Mouse (Mus musculus) midbrain, embryonic 14.5 days (tissue): ENCODE data around the gene Icosl. TPM values are rescaled to one million over a fixed set of nuclear protein-coding genes. Genes with fewer than 3 reads are reported as not detected.

Experiments
- polyA plus RNA-seq: library from polyadenylated mRNA; unstranded; fragments of >200 nt; fragmentation: Nextera tagmentation; extraction: Ambion mirVana; gene quantifications from 2 replicates; pipeline ENCODE4 v1.2.1, GENCODE M21; 2014

The Icosl gene
- polyA plus RNA-seq, 1 experiment from 2014 or later, result 0.71 TPM

Other genes starting within 250 kb of the Icosl start
- gene Krtap10-4, start 242.2 kb upstream of the Icosl start, polyA plus RNA-seq, result not detected in 2 replicates
- not detected in 2 replicates for gene Krtap10-10, start 233.4 kb upstream of the Icosl start, polyA plus RNA-seq
- gene Gm36176, start 222.5 kb upstream of the Icosl start, polyA plus RNA-seq, result not detected in 2 replicates
- gene Gm10318, start 216.4 kb upstream of the Icosl start, polyA plus RNA-seq, result not detected in 2 replicates
- not detected in 2 replicates for gene Gm3285, start 207.3 kb upstream of the Icosl start, polyA plus RNA-seq
- gene Lrrc3, start 166.8 kb upstream of the Icosl start, polyA plus RNA-seq, result 14.3 and 15.7 TPM in 2 replicates
- gene Trpm2, start 98.7 kb upstream of the Icosl start, polyA plus RNA-seq, result 3.6 TPM in 2 replicates
- gene 1810043G02Rik, start 90.8 kb upstream of the Icosl start, polyA plus RNA-seq, result 41.0 and 45.3 TPM in 2 replicates
- gene Pfkl, start 59.2 kb upstream of the Icosl start, polyA plus RNA-seq, result 88.0 and 97.8 TPM in 2 replicates
- gene Dnmt3l, start 27.4 kb upstream of the Icosl start, polyA plus RNA-seq, result not detected in 2 replicates
- gene Aire, start 25.7 kb upstream of the Icosl start, polyA plus RNA-seq, result 0.09 TPM in 1 of 2 replicates, not detected in the other
- gene D10Jhu81e, start 100.5 kb downstream of the Icosl start, polyA plus RNA-seq, result 17.9 and 56.8 TPM in 2 replicates
- 13.7 and 15.2 TPM in 2 replicates for gene Pwp2, start 115.8 kb downstream of the Icosl start, polyA plus RNA-seq
- 33.4 and 37.2 TPM in 2 replicates for gene Trappc10, start 175.3 kb downstream of the Icosl start, polyA plus RNA-seq